Mouse (Mus musculus) right cerebral cortex, adult 2 months (tissue): ENCODE data around the gene Prkch.

Experiments used
- DNase-seq, 2 experiments: peaks; one replicate each; pipeline ENCODE4 v3.0.0; 2021 to 2022; ENCODE audit warnings: low spot score in 2 of 2

The Prkch gene

DNA sequence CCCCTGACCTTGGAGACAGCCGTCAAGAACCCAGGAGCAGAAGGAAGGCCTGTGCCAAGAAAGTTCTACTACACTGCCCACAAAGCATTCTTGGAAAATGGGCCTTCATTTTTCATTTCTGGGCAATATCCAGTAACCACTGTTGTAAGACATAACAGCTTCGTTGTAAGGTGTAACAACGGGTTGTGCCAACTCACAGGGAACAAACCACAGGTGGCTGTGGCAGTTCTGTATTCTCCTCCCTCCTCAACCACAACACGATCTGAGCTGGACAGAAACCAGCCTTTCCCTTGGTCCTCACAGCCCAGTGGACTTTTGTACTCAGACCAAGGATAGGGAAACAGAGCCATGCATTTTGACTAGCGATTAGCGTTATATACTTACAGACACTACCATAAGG lies 171.9 kb downstream of the Prkch start:
- DNase-seq, result no peak

DNA sequence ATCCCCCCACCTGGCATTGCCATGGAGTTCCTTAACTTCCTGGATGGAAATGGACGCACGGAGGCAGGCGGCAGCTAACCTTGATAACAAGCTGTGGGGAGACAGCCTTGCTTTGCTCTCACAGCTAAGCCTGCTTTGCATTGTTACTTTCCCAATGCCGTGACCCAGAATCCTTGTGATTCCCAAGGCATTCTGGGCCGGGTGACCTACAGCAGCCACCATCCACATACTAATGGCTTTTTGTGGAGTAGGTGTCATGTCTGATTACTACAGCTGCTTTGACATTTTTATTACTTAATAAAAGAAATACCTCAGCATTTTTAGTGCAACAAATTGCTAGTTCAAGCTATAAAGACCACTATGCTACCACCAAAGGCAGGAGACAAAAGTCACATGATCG lies 177.4 kb downstream of the Prkch start:
- DNase-seq, result no peak

DNA sequence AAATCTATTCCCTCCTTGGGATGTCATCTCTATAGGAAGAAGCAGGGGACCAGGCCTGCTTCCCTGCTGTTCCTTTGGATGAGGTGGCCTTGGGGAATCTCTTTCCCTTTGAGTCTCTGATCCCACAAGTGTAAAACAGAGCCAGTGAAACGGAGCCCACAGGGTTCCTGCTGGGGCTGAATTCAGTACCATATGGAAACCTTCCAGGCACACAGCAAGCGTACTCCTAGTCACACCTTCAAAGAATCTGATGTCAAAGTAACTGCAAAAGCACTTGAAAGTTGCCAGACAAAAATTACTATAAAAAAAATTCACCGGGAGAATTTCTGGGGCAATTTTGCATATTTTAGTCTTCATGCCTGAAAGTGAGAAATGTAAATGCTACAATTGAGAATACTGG lies 178.2 kb downstream of the Prkch start:
- peak; percentile 15 for DNase-seq

DNA sequence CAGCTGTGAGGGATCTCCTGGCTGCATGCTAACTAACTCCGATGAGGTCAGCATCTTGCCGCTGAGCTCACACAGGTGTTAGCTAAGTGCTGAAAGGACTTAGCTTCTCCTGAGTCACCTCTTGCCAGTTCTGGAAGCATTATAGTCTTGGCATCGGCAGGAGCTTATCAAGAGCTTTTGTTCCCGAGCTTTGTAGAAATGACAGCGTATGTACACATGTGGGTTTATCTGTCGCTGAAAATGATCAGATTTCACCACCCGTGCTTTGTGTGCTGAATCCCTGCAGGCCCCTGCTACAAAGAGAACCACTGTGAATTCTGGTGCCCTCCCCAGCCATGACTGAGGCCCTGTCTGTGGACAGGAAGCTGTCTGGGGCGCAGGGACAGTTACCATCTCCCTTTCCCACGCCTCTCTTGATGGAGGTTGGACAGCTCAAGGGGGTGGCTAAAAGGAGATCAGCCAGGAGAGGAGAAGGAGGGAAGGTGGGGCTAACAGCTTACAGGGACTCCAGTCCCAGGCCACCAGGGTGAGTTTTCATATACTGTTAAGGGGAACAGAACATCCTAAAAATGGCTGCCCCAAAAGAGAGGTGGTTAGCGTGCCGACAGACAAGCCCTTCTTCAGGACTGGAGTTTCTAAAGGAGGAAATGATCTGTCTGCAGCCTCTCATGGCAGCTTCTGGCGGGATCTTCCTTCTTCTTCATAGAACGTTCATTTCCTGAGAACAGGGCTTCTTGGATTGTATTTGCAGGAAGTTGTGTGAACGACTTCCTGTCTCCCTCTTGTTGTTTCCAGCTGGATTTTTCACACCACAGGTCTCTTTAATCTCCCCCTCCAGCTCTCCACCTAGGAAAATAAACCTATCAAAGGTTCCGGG lies 180.3 kb downstream of the Prkch start:
- no peak for DNase-seq

DNA sequence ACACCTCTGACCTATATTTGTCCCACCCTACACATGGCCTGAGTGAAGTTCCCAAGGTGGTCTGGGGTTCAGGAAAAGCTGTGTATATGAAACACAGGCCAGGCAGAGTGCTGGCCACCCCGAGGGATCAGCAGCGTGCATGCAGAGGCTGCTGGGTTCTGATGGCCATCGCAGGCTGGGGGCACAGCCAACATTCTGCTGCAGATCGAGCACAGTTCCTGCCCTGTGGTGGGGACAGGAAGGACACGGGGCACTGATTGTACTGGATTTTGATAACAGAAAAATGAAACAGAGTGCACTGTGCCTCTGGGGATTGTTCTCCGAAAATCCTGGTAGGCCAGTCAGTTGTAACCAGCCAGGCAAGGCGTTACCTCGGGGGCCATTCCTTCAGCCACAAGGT lies 181.6 kb downstream of the Prkch start:
- DNase-seq, result no peak

DNA sequence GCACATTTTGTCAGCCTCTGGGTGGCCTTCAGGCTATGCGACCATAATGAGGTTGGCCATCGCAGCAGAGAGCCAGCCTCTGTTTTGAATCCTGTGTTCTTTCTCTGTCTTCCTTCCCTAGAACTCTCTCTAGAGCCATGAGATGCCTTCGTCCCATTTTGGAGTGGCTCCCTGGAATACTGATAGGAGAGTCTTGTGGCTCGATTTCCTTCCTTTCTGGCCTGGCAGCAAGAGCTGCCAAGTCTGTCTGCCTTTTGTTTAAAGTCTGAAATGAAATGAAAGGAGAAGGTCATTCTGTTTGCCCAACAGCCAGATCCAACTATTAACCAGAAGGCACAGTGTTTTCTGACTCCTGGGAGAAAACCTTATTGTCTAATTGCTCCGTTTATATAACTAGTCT lies 184.2 kb downstream of the Prkch start:
- DNase-seq, result no peak

DNA sequence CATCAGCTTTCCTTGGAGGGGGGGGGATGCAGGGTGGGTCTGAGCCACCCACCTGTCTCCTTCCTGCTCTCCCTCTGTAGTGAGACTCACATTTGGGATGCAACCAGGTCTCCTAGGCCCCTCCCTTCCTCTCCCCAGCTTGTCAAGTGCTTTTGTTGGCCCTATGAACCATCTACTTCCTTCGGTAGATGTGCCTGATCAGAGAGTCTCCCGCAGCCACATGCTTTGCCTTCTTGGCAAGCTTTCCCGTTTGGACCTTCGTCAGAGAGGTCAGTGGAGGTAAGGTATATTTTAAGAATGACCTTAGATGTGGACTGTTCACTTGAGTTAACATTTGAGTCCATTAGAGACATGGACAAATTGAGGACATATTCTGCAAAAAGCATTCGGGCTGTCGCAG lies 184.9 kb downstream of the Prkch start:
- DNase-seq, result no peak

DNA sequence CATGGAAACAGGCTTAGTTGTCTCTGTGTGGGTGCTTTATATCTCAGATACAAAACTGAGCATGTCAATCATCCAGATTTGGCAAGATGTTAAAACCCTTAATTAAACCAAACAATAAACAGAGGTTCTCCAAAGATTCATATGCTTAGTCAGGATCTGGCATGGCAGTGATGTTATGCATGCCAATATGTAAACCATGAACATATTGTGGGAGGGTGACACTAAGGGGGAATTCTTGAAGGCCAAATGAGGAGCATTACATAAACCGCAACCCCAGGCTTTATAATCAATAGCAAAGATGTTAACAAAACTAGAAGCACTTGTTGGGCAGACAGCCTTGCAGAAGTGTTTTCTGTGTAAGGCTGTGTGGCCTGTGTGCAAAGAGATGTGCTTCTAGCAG lies 186.2 kb downstream of the Prkch start:
- no peak for DNase-seq

DNA sequence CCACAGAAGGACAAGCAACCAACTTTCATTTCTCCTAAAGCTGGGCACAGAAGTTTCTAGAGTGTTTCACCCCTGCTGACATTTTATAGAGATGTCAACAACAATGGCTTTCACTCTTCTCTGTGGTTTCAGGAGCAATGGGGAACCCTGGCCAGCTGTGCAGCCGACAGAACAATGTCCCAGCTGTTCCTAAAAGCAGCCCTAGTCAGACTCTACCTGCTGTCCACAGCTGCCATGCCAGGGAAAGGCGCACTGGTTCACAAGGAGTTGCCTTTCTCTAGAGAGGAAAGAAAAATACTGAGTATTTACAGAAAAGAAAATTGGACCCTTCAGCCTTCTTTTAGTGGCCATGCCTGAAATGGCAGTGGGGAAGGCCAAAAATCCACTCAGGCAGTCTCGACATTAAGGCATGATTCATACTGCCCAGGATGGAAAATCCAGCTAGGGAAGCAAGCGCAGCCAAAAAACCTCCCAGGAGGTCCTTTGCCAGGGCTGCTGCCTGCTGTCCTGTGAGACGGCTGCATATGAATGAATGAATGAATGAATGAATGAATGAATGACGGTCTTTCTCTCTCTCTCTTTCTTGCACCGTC lies 190.3 kb downstream of the Prkch start:
- no peak for DNase-seq

DNA sequence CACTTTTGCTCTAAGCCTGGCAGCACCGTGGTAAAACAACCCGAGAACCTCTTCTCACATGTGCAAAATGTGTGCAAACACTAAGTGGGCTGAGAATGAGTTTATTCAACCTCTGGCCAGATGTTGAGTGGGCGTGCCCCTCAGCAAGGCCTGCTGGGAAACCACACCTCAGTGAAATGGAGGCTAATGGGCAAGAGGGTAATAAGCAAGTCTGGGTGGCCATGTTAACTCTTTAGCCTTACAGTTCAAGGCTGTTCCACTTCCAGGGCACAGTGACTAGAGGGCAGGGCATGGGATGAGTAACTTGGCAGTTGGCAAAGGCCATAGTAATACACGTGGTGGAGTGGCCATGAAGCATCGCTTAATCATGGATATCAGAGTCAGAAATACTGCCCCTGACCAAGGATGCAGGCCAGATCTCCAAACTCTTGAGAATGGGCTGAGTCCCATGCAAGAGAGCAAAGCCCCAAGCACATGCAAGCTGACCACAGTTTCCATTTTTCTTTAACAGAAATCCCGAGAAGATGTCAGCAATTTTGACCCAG lies 191.9 kb downstream of the Prkch start:
- no peak for DNase-seq

DNA sequence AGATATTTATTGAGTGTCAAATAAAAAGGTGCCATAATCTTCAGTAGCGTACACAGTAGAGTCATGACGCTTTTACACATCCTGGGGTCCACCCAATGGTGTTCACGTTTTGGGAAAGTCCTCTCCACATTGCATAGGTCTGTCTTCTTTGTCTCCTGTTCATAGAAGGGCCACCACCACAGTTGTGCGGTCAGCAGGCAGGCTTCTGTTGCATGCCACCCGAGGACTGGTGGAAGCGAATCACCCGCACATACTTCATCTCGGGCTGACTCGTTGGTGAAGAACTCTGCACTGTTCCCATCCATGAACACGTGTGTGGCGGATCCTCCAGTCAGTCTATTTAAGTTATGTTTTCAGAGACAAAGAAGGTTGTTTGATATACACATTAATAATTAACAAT lies 193.1 kb downstream of the Prkch start:
- no peak for DNase-seq

DNA sequence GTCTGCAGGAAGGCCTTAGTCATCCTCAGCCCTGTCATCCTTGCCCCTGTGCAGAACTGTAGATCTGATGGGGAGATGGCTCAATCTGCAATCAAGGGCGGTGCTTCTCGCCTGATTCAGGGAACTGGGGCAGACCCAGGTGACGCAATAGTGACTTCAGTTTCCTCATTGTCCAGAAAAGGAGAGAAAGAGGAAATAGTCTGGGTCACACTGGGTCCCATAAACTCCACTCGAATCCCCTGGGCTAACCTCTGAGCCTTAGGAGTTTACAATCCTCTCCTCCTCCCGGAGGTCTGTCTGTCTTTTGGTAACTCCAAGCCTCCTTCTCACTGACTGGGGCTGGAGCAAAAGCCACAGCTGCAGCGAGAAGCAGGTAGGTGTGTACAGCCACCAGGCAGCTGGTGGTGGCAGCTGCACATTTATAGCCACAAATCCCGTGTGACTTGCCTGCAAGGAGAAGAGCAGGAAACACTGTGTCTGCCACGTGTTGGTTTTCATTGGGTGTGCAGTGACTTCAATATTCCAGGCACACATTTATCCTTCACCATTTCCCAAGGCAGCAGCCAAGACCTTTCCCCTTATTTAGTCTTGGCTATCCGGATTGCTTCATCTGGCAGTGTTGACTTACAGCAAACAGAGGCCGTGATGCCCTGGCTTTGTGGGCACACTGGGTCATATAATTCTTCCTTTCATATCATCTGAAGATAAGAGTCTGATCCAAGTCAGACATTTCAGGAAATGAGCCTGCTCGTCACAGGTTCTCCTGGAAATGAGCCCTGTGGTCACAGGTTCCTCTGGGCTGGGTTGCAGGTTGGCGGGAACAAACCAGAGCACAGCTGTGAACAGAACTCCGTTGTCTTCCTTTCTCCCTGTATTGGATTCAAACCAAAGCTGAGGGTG lies 195.0 kb downstream of the Prkch start:
- DNase-seq, result peak; percentile 9

DNA sequence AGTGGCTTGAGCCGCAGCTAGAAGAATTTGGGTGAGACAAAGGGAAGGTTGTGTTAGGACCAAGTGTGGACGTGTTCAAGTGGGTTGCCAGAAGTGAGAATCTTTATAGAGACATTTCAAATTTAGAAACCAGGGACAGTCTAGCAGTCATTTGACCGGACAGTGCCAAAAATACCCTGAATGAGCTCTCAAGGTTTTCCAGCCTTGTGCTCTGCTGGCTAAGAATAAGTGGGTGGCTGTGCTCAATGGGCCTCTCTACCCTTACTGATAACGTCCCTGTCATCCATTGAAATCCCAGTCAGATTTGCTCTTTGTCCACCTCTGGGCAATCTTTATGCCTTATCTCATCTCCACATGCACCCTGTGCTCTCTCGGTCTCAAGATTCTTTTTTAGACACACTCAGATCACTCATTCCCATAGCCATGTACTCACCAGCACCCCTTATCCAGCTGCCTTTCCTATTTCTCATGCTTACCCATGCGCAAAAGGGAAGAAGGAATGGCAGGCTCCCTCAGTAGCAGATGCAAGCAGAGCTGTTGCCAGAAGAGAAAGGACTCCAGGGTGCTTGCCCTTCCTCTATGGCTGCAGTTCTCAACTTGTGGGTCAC lies 196.9 kb downstream of the Prkch start:
- DNase-seq, result no peak

DNA sequence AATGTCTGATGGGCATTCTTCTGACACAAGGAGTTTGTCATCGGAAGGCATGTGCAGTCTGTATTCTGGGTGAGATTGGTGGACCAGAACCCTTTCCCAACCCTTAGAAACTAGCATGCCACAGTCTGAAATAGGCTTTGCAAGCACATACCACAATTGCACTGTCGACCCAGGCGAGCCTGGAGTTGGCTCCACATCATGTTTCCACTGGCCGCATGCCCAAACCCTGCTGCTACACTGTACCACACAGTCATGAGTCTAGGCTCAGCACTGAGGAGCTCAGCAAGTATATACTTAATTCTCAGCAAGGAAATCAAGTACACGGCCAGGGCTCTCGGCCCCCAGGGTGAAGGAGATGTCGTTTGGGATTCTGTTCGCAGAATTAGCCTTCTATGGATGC lies 202.3 kb downstream of the Prkch start:
- no peak for DNase-seq

DNA sequence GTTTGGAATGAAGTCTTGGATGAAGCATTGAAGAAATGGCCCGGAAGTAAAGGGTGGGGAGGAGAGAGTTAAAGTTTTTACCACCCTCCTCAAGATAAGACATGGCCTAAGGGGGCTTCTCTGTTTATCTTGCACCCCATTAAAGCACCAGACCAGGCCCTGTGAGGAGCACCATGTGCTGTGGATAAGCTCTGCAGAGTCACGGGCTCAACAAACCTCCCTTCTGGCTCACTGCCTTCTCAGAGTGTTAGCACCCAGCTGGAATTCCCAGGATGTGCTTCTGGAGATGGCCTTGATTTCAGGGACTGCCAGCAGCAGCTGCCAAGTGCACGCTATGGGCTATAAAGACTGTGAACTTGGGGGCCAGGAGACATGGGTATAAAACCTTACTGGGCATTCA lies 204.3 kb downstream of the Prkch start:
- no peak for DNase-seq

DNA sequence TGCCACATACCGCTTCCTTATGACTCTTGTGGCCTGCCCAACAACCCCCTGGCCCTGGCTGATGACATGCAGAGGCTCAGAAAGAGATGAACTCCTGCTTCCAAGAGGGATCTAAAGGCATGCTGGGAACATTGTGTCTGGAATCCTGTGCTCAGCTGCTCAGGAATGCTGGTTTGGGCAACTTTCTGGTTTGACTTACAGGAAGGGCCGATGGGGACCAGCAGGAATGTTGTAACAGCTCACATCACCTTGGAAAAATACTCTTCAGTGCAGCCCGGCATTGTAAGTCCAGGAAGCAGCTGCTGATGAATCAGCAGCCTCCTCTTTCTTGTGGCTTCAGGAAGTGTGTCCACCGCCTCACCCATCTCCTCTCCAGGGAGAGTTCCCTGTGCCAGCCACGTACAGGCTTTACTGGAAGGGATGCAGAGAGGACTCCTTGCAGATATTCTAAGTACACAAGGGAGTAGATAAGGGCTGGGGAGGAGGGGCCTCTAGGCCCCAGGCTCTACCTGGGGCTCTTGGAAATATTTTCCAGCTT lies 206.0 kb downstream of the Prkch start:
- no peak for DNase-seq

DNA sequence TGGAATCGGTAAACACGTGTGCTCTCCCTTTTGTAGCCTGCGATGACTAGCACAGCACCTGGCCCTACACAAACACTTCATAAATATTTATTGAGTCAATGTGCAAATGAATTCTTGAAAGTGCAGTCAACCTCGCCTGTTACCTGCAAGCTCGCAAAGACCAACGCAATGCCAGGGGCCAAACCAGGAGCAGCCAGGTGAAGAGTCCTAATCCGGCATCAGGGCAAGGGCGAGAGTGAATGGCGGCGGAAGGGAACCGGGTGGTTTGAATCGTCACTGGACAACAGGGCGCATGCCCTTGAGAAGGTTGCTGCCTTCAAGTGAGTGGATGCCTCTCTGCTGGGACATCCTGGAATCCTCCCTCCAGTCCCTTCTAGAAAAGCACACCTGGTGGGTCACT lies 208.6 kb downstream of the Prkch start:
- DNase-seq, result no peak

DNA sequence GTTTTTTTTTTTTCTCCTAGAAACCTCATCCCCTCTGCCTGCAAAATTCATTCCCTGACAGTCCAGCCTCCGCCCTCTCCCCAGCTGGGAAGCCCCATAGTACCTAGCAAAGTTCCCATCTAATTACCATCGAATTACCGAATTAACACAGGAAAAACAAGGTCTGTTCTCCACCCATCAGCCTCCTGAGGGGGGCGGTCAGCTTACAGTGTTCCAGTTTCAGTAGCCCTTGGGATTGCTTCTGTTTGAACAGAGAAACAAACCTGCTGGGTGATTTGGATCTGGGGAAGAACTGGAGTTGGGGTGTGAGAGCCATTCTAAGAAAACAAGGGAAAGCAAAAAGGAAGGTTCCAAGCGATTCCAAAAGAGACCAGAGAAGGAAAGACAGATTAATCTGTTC lies 209.1 kb downstream of the Prkch start:
- DNase-seq, result no peak

DNA sequence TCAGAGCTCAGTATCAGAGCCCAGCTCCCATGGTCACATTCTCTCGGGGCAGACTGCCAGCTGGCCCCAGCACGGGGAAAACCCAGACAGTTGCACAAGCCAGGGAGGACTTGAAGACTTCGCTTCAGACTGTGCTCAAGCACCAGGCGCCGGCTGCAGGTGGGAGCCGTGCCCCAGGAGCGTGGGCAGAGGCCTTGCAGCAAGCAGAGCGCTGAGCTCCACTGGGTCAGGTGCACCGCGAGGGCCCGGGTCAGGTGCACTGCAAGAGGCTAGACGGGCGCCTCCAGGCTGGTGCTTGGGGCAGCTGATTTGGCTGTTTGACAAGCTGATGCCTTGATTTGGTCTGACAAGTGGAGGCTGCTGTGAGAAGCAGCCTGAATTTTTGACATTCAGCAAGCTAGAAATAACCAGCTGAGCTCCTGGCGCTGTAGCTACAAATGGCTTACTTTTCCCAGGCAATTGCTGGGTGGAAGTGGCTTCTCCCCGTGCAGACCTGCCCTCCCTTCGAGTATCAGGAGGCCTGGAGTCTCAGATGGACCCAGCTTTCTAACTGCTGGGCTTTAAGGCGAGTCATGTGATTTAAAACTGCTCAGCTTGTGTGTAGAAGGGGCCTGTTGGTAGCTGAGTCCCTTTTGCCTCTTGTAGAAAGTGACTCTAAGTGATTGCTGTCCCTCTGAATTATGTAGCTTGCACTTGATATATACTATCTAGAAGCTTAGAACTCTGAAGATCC lies 209.7 kb downstream of the Prkch start:
- DNase-seq, result peak; percentile 69

DNA sequence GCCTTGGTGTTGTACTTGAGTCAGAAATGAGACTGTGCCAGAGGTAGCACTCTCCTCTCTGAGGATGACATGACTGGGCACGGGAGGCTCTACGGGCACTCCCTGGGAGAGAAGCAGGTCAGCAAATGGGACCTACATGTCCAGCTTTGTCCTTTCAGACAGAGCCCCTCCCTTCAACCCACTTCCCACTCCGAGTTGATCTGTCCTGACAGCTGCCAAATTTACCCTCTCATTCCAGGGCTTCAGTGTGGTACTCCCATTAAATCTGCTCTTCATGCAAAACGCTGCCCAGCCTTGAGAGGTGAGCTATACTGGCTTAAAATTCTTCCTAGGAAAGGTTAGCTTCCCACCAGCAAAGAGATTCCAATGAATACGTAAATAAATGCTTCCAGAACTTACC lies 215.1 kb downstream of the Prkch start:
- no peak for DNase-seq

DNA sequence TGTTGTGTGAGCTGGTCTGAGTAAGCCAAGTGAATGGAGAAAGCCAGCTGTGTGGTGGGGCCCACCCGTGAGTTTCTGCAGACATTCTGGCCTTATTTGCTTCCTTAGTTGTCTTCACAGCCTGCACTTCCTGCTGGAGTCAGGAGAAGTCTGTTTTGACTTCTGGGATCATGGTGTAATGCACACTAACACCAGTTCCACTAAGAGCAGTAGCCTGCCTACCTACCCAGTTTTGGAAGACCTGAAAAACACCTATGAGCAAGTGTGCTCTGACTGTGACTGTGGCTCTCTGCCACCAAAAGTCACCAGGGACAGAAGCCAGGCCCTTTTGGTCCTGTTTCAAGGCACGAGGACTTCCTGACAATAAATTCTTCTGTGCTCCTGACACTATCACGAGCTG lies 216.3 kb downstream of the Prkch start:
- no peak for DNase-seq
